In genomic region chr19:47939361-47939760, GRCm38 (mm10) we compare ENCODE assay signal across 25 mouse cellular contexts. TPM values are rescaled to one million over a fixed set of nuclear protein-coding genes. Genes with fewer than 3 reads are reported as not detected.
"Had no signal": no experiment of that assay in that cellular context is flagged by ENCODE, and none has a peak within 500 bp of the region (broad histone marks: within the 10 kb centered on the region; RNA-seq: fewer than 3 reads in every experiment).

No protein-coding gene starts in this region.

- H3K27ac ChIP-seq: left cerebral cortex, adult 2 months; limb, embryonic 10.5 days; limb, embryonic 13.5 days; liver, embryonic 12.5 days; liver, embryonic 15.5 days; lung, embryonic 15.5 days; midbrain, embryonic 10.5 days; midbrain, embryonic 13.5 days; neural tube, embryonic 13.5 days; stomach, postnatal 0 days had no signal

- H3K4me1 ChIP-seq: liver, embryonic 12.5 days had no signal

- H3K4me2 ChIP-seq: limb, embryonic 13.5 days; liver, embryonic 12.5 days; liver, embryonic 15.5 days; lung, embryonic 15.5 days; midbrain, embryonic 13.5 days; neural tube, embryonic 13.5 days had no signal

- H3K4me3 ChIP-seq: left cerebral cortex, adult 2 months; limb, embryonic 10.5 days; limb, embryonic 13.5 days; liver, embryonic 12.5 days; liver, embryonic 15.5 days; lung, embryonic 15.5 days; megakaryocyte, embryonic 14.5 days; midbrain, embryonic 10.5 days; midbrain, embryonic 13.5 days; myocyte; neural tube, embryonic 13.5 days had no signal

- H3K36me3 ChIP-seq: limb, embryonic 10.5 days; limb, embryonic 13.5 days; liver, embryonic 12.5 days; liver, embryonic 15.5 days; lung, embryonic 15.5 days; midbrain, embryonic 10.5 days; midbrain, embryonic 13.5 days; neural tube, embryonic 13.5 days had no signal

- H3K9ac ChIP-seq: limb, embryonic 13.5 days; liver, embryonic 12.5 days; liver, embryonic 15.5 days; lung, embryonic 15.5 days; midbrain, embryonic 13.5 days; neural tube, embryonic 13.5 days had no signal

- ATAC-seq: liver, embryonic 12.5 days; midbrain, embryonic 13.5 days; midbrain, embryonic 16.5 days had no signal

- H3K9me3 ChIP-seq: limb, embryonic 10.5 days; limb, embryonic 13.5 days; liver, embryonic 12.5 days; liver, embryonic 15.5 days; lung, embryonic 15.5 days; megakaryocyte, embryonic 14.5 days; midbrain, embryonic 10.5 days; midbrain, embryonic 13.5 days; neural tube, embryonic 13.5 days had no signal

- DNase-seq: kidney, adult 18-20 months; kidney, adult 9 months; kidney, postnatal 14 days; kidney, postnatal 4 days; liver; lung, adult 18-20 months; lung, postnatal 10 days; lung, postnatal 36 days; retina, postnatal 1 day; right cerebral cortex, postnatal 4 days; thymus, postnatal 25 days had no signal

RNA-seq across cellular contexts. Expression of gene Cfap58, which starts 1.9 kb away (rescaled TPM):
- polyA plus RNA-seq: limb, embryonic 10.5 days; limb, embryonic 13.5 days; liver, embryonic 12.5 days; liver, embryonic 15.5 days; myocyte; stomach, embryonic 14.5 days; stomach, postnatal 0 days had no signal
